Mouse (Mus musculus) heart, embryonic 10.5 days (tissue): ENCODE data around the gene Dvl3. TPM values are rescaled to one million over a fixed set of nuclear protein-coding genes. Genes with fewer than 3 reads are reported as not detected.

Experiments
- DNase-seq: peaks from one replicate; pipeline ENCODE4 v3.0.0-alpha.2; 2017; ENCODE audit warnings: low spot score
- H3K27ac ChIP-seq: fragments of 300-500 bp; sonication (generic); 2 replicates; pipeline ENCODE4 v1.5.1; 2016; ENCODE audit warnings: mild to moderate bottlenecking
- H3K27me3 ChIP-seq: fragments of 300-500 bp; sonication (generic); 2 replicates; pipeline ENCODE4 v1.6.1; 2016; ENCODE audit warnings: mild to moderate bottlenecking; ENCODE audit not compliant: poor library complexity, insufficient read depth, severe bottlenecking
- H3K36me3 ChIP-seq: fragments of 300-500 bp; sonication (generic); 2 replicates; pipeline ENCODE4 v1.6.1; 2016; ENCODE audit warnings: mild to moderate bottlenecking, moderate library complexity
- H3K4me1 ChIP-seq: fragments of 300-500 bp; sonication (generic); 2 replicates; pipeline ENCODE4 v1.6.1; 2016; ENCODE audit warnings: mild to moderate bottlenecking
- H3K4me3 ChIP-seq: fragments of 300-500 bp; sonication (generic); 2 replicates; pipeline ENCODE4 v1.5.1; 2016; ENCODE audit warnings: mild to moderate bottlenecking, moderate library complexity
- H3K9me3 ChIP-seq: fragments of 300-500 bp; sonication (generic); 2 replicates; pipeline ENCODE4 v1.6.1; 2016; ENCODE audit warnings: mild to moderate bottlenecking, moderate library complexity
- WGBS: fragments of 180-500 bp; shearing (Covaris S2); methylation state at CpG from one replicate; pipeline ENCODE4 v1.1.7; 2016; 5-methylcytosine and 5-hydroxymethylcytosine counted together
- polyA plus RNA-seq: library from polyadenylated mRNA; unstranded; fragments of >200 nt; fragmentation: Nextera tagmentation; extraction: Ambion mirVana; gene quantifications from 2 replicates; pipeline ENCODE4 v1.2.1, GENCODE M21; 2016

Gene Dvl3
- polyA plus RNA-seq, 1 experiment from 2014 or later: 28.6 TPM

DNA sequence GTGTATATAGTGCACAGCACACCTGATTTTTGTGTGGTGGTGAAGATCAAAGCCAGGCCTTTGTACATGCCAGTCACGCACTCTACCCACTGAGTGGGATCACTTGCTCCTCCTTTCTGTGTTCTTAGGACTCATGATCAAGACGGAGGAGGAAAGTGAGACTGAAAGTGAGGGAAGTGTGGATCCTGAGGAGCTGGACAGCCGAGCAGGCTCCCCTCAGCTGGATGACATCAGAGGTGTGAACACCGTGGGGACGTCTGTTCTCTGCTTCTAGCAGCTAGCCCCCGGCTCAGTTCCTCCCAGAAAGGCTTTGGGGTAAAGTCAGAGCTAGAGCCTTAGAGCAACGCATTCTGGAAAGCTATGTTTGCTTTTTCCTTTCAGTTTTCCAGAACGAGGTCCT is 10.8 kb upstream of the Dvl3 start:
- Histone ChIP-seq H3K27me3 (no peaks in the 10 kb centered on the region), H3K4me1 (no peaks in the 10 kb centered on the region), H3K27ac (no peak overlapping the region), H3K4me3 (no peak overlapping the region), H3K36me3 (peaks cover 98% of the 10 kb centered on the region), H3K9me3 (no peaks in the 10 kb centered on the region)
- no peak for DNase-seq
- 87% methylated on average over 8 of the region's 8 CpGs for WGBS

DNA sequence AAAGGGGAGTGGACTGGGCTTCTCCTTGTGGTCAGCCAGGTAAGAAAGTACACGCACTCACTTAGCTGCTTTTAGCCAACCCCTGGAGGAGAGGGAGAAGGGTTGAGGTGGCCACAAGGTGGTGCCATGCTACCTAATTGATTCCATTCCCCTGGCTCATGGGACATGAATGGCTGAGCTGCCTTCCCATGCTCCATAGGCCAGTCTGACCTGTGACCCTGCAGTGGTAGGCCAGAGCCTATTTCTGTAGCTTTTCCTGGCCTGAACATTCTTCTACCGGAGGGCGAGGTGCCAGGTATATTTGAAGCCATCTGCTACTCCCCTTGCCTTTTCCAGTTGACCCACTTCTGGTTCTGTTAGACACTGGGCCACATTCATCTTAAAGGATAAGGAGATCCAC is 7.4 kb upstream of the Dvl3 start:
- no peak overlapping the region for H3K27ac ChIP-seq
- H3K36me3 ChIP-seq: peaks cover 70% of the 10 kb centered on the region
- H3K4me1 ChIP-seq: no peaks in the 10 kb centered on the region
- no peaks in the 10 kb centered on the region for H3K9me3 ChIP-seq
- WGBS: 84% methylated on average over 3 of the region's 3 CpGs
- H3K4me3 ChIP-seq: no peak overlapping the region
- no peak for DNase-seq
- H3K27me3 ChIP-seq: no peaks in the 10 kb centered on the region

DNA sequence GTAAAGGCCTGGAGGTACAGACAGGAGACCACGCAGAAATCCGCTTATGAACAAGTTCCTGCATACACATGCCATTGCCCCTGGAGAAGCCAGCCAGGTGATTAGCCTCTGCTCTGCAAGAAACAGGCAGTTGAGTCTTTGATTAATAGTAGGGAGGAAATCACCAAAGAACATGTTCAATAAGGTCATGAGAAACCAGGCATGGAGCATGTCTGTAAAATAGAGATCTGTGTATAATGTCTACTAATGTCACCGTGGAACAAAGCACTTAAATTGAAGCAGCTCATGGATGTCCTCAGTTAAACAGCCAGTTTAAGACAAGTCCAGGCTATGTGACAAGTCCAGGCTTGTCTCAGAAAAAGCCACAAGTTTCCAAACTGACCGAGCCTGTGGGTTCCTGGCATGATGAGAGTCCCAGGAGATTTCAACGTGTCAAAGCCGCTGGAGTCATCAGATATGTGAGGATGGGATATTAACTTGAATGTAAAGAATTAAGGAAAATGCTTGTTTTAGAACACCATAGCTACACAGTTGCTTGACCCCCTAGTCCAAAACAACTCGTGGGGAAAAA is 5.4 kb upstream of the Dvl3 start:
- Histone ChIP-seq H3K27me3 (no peaks in the 10 kb centered on the region), H3K4me3 (no peak overlapping the region), H3K27ac (no peak overlapping the region), H3K4me1 (0 out of 2 replicates have a peak, but pooled peaks cover 2% of the 10 kb centered on the region), H3K9me3 (no peaks in the 10 kb centered on the region), H3K36me3 (peaks cover 51% of the 10 kb centered on the region)
- 93% methylated on average over 7 of the region's 7 CpGs for WGBS
- DNase-seq: no peak

DNA sequence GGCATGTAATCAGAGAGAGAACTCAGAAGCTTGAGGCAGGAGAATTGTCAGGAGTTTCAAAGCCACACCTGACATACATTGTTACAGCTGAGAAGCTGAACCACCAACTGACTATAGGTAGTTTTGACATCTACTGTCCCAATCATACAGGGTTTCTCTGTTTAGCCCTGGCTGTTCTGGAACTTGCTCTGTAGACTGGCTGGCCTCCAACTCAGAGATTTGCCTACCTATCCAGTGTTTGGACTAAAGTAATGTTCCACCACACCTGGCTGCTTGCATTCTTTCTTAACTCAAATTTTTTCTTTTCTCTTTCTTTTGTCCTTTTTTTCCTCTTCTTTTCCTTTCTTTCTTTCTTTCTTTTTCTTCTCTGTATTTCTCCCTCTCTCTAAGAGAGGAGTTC is 750 bp upstream of the Dvl3 start:
- Histone ChIP-seq H3K27ac (peak overlapping the region; percentile 96), H3K9me3 (no peaks in the 10 kb centered on the region), H3K4me1 (peaks cover 27% of the 10 kb centered on the region), H3K36me3 (peaks cover 25% of the 10 kb centered on the region), H3K4me3 (peak overlapping the region; percentile 97), H3K27me3 (no peaks in the 10 kb centered on the region)
- DNase-seq: no peak

DNA sequence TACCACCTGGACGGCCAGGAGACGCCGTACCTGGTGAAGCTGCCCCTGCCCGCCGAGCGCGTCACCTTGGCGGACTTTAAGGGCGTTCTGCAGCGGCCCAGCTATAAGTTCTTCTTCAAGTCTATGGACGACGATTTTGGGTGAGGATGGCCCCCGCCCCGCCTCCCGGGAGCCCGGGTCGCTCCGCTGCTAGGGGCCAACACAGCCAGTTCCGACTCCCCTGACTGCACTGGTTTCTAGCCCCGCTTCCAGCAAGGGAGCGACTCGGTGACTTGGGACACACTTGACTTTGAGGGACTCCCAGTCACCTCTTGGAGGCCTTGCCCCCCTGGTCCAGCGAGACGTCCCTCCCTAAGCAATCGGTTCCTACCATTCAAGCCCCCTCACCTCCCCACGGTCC is 434 bp downstream of the Dvl3 start:
- H3K4me3 ChIP-seq: peak overlapping the region; percentile 97
- WGBS: under 1% methylated on average over 26 of the region's 26 CpGs
- no peaks in the 10 kb centered on the region for H3K27me3 ChIP-seq

DNA sequence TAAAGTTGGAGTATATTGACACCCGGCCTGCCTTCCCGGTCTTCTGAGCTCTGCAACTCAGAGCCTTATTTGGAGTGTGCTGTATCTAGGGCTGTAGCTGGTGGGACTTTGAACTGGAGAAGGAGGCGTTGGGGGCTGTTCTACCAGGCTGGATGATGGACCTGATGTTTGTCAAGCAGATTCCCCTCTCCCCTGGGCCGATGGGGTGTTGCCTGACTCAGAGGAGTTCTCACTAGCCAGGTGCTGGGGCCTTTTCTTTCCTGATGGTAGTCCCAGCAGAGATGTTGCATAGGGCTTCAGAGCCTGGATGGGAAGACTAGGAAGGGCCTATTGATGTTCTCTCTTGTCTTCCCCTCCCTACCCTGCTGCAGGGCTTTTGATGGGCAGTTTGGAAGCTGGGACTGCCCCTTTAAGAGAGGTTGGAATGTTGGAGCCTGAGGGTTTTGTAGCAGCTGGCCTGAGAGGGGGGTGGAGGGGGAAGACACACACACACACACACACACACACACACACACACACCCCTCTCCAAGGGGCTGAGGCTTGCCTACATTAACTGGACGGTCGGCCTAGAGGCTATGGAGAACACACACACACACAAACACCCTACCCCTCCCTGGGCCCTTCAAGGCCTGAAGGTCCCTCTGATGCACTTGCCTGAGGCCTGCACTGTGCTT is 1.1 kb downstream of the Dvl3 start:
- WGBS: under 1% methylated on average over 6 of the region's 6 CpGs
- H3K27ac ChIP-seq: peak overlapping the region; percentile 96
- H3K36me3 ChIP-seq: peaks cover 34% of the 10 kb centered on the region
- H3K4me1 ChIP-seq: peaks cover 27% of the 10 kb centered on the region
- no peaks in the 10 kb centered on the region for H3K9me3 ChIP-seq
- peak; percentile 85 for DNase-seq
- H3K4me3 ChIP-seq: peak overlapping the region; percentile 97
- no peaks in the 10 kb centered on the region for H3K27me3 ChIP-seq

More for the DNA sequence above, 434 bp downstream of the Dvl3 start:
- DNase-seq: no peak
- Histone ChIP-seq H3K4me1 (peaks cover 27% of the 10 kb centered on the region), H3K27ac (peak overlapping the region; percentile 96), H3K9me3 (no peaks in the 10 kb centered on the region), H3K36me3 (peaks cover 30% of the 10 kb centered on the region)

DNA sequence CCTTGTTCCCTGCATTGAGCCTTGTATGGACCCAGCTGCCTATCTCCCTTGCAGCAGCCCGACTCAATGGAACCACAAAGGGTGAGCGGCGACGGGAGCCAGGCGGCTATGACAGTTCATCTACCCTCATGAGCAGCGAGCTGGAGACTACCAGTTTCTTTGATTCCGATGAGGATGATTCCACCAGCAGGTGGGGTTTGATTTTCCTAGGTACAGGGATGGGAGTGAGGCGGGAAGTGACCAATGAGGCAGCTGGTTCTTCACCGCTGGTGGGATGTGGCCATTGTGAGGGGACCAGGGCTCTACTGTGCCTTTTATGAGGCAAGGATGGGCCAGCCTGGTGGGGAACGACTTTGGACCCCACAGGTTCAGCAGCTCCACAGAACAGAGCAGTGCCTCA is 7.1 kb downstream of the Dvl3 start:
- no peak for DNase-seq
- peaks cover 93% of the 10 kb centered on the region for H3K36me3 ChIP-seq
- peaks cover 11% of the 10 kb centered on the region for H3K4me1 ChIP-seq
- no peak overlapping the region for H3K27ac ChIP-seq
- H3K4me3 ChIP-seq: no peak overlapping the region
- H3K9me3 ChIP-seq: no peaks in the 10 kb centered on the region
- H3K27me3 ChIP-seq: no peaks in the 10 kb centered on the region
- WGBS: 79% methylated on average over 10 of the region's 10 CpGs

DNA sequence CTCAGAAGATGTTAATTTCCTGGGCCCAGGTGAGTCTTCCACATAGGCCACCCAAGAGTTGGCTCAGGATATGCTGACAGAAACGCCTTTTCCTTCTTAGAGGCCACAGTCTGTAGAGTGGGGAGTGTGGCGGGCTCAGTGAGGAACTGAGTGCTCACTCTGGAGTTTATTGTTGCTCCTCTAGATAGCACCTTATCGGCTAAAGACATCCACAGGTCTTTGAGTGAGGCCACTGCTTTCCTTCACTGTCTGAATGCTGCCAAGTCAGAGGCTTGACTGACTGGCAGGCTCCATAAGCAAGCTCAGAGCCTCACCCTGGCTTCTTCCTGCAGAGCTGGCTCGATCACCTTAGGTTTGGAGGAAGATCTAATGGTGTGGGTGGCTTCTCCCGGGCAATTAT is 12.0 kb downstream of the Dvl3 start:
- H3K9me3 ChIP-seq: no peaks in the 10 kb centered on the region
- no peak overlapping the region for H3K27ac ChIP-seq
- 86% methylated on average over 5 of the region's 5 CpGs for WGBS
- H3K4me3 ChIP-seq: no peak overlapping the region
- H3K27me3 ChIP-seq: no peaks in the 10 kb centered on the region
- DNase-seq: no peak
- peaks cover 97% of the 10 kb centered on the region for H3K36me3 ChIP-seq
- no peaks in the 10 kb centered on the region for H3K4me1 ChIP-seq

DNA sequence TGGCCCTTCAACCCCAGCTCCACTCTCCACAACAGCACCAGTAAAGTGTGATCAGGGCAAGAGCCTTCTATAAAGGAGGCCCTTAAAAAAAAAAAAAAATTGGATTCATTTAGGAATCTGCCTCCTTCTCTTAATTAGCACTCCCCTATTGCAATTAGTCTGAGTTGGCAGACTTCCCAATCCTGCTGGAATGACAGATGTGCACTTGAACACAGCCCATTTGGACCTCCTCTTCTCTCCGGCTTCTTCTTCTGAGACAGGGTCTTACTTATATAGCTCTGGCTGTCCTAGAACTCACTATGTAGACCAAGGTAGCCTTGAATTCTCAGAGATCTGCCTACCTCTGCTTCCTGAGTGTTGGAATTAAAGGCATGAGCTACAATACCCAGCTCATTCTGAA is 12.6 kb downstream of the Dvl3 start:
- DNase-seq: no peak
- H3K9me3 ChIP-seq: no peaks in the 10 kb centered on the region
- H3K4me3 ChIP-seq: no peak overlapping the region
- H3K4me1 ChIP-seq: no peaks in the 10 kb centered on the region
- H3K27ac ChIP-seq: no peak overlapping the region
- no peaks in the 10 kb centered on the region for H3K27me3 ChIP-seq
- peaks cover 91% of the 10 kb centered on the region for H3K36me3 ChIP-seq
- whole genome bisulfite sequencing: 88% methylated on average over 1 of the region's 1 CpGs

DNA sequence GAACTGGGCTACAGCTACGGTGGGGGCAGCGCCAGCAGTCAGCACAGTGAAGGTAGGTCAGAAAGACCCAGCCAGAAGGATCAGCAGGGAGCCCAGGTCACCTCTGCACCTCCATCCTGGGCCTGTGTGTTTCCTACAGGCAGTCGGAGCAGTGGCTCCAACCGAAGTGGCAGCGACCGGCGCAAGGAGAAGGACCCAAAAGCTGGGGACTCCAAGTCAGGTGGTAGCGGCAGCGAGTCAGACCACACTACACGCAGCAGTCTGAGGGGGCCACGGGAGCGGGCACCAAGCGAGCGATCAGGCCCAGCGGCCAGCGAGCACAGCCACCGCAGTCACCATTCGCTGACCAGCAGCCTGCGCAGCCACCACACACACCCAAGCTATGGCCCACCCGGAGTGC is 14.2 kb downstream of the Dvl3 start:
- H3K36me3 ChIP-seq: peaks cover 77% of the 10 kb centered on the region
- no peak overlapping the region for H3K4me3 ChIP-seq
- no peak overlapping the region for H3K27ac ChIP-seq
- H3K4me1 ChIP-seq: no peaks in the 10 kb centered on the region
- DNase-seq: no peak
- no peaks in the 10 kb centered on the region for H3K27me3 ChIP-seq
- H3K9me3 ChIP-seq: no peaks in the 10 kb centered on the region
- WGBS: 96% methylated on average over 20 of the region's 20 CpGs

DNA sequence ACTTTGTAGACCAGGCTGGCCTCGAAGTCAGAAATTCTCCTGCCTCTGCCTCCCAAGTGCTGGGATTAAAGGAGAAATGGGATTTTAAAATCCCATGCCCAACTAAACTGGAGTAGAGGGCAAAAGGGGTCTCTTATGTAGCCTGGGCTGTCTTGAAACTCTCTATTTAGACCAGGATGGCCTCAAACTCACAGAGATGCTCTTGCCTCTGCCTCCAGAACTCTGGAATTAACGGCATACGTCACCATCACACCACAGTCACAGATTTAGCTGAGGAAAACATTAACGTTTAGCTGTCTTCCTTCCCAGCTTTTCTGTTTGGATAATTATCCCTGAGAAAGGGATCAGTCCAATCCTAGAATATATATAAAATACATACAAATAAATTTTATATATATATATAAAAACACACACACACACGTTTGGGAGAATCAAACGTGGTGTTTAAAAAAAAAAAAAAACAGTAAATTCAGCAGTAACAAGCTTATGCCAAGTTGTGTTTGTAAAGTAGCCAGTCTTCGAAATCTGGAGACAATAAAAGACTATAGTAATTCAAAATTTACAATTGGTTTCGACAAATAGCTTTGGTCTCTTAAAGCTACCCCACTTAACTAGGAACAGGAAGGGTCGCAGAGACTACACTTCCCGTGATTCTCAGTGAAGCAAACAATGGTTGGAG is 18.0 kb downstream of the Dvl3 start:
- 51% methylated on average over 10 of the region's 10 CpGs for WGBS
- Histone ChIP-seq H3K4me1 (peaks cover 30% of the 10 kb centered on the region), H3K9me3 (no peaks in the 10 kb centered on the region), H3K36me3 (peaks cover 64% of the 10 kb centered on the region), H3K27ac (no peak overlapping the region), H3K4me3 (peak overlapping the region; percentile 85), H3K27me3 (no peaks in the 10 kb centered on the region)
- DNase-seq: no peak

DNA sequence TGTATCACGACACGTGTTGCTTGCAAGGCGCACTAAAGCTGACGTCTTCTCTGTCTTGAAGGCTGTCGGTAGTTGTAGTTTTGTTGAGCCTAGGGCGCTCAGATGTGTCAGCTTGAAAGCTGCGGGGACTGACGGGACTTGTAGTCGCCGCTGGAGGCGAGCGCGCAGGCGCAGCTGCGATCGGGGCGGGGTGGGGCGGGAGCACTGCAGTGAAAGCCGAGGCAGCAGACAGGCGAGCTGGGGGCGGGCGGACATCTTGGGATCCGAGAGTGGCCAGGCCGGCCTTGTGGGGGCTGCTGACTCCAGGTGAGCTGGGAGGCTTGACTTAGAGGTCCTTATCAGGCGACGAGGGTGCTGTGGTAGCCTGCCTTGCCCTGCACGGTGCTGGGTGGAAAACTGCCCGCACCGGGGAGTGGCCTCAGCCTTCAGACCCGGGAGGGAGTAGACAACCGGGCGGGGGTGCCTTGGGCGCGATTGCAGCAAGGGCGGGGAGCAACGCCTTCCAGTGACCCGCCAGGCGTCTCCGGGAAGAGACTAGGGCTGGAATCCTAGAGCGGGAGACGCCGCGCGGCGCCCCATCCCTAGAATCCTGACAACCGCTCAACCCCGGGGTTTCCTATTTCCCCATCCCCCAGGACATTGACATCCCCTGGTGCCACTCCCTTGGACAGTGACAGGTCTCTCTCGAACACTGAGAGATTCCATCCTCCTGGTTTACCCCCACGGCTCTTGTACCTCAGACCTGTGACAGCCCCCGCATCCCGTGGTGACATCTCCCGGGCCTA is 18.7 kb downstream of the Dvl3 start, which contains the start of gene Ap2m1:
TSS of gene Ap2m1 (plus strand) at position 183 of the 785 bp plus-strand sequence.
- H3K36me3 ChIP-seq: peaks cover 64% of the 10 kb centered on the region
- H3K4me3 ChIP-seq: peak within 1 kb of the TSS; percentile 85
- DNase-seq: peak; percentile 100
- no peaks in the 10 kb centered on the region for H3K27me3 ChIP-seq
- peak within 1 kb of the TSS; percentile 96 for H3K27ac ChIP-seq
- WGBS: under 1% methylated on average over 52 of the region's 52 CpGs
- H3K9me3 ChIP-seq: no peaks in the 10 kb centered on the region
- H3K4me1 ChIP-seq: peaks cover 30% of the 10 kb centered on the region
